Mouse (Mus musculus) adrenal gland (tissue): Measurements from ENCODE around the gene Arl4c.

Experiments used
- intact Hi-C: fragments of 180-260 bp; cut with DNase I; formaldehyde crosslinking; loops from one replicate; pipeline ENCODE4 v1.15.1; 2025

Gene Arl4c

GRCm38 (mm10) chr1:88705050-88705449, 3.0 kb upstream of the Arl4c start:
- intact Hi-C loops: loop anchor here (1.0 to 5.0 kb wide), 4 partner anchors 143 to 348 kb away; no protein-coding TSS in a partner anchor

- intact Hi-C loops: no loop called here
Observed at GRCm38 (mm10) chr1:88700961-88701861, 810 bp downstream of the Arl4c start.

GRCm38 (mm10) chr1:88699856-88700791, 1.9 kb downstream of the Arl4c start:
- intact Hi-C loops: no loop called here

GRCm38 (mm10) chr1:88699401-88699800, 2.6 kb downstream of the Arl4c start:
- intact Hi-C loops: no loop called here

- intact Hi-C loops: no loop called here
Observed at GRCm38 (mm10) chr1:88698926-88699325, 3.1 kb downstream of the Arl4c start.

- intact Hi-C loops: no loop called here
Observed at GRCm38 (mm10) chr1:88698131-88698530, 3.9 kb downstream of the Arl4c start.

GRCm38 (mm10) chr1:88696408-88696807, 5.6 kb downstream of the Arl4c start:
- intact Hi-C loops: no loop called here

GRCm38 (mm10) chr1:88694353-88694752, 7.7 kb downstream of the Arl4c start:
- intact Hi-C loops: no loop called here

GRCm38 (mm10) chr1:88692293-88692827, 9.7 kb downstream of the Arl4c start:
- intact Hi-C loops: no loop called here

- intact Hi-C loops: no loop called here
Observed at GRCm38 (mm10) chr1:88690601-88691000, 11.4 kb downstream of the Arl4c start.

GRCm38 (mm10) chr1:88684765-88685164, 17.3 kb downstream of the Arl4c start:
- intact Hi-C loops: no loop called here

GRCm38 (mm10) chr1:88681596-88681995, 20.4 kb downstream of the Arl4c start:
- intact Hi-C loops: no loop called here

- intact Hi-C loops: no loop called here
Observed at GRCm38 (mm10) chr1:88680804-88681203, 21.2 kb downstream of the Arl4c start.

- intact Hi-C loops: no loop called here
Observed at GRCm38 (mm10) chr1:88678231-88678739, 23.7 kb downstream of the Arl4c start.

GRCm38 (mm10) chr1:88670807-88671206, 31.2 kb downstream of the Arl4c start:
- intact Hi-C loops: no loop called here

GRCm38 (mm10) chr1:88668846-88669810, 32.9 kb downstream of the Arl4c start:
- intact Hi-C loops: no loop called here

GRCm38 (mm10) chr1:88668353-88668752, 33.7 kb downstream of the Arl4c start:
- intact Hi-C loops: no loop called here

GRCm38 (mm10) chr1:88664623-88665022, 37.4 kb downstream of the Arl4c start:
- intact Hi-C loops: no loop called here

GRCm38 (mm10) chr1:88662736-88663135, 39.3 kb downstream of the Arl4c start:
- intact Hi-C loops: no loop called here

GRCm38 (mm10) chr1:88661209-88661608, 40.8 kb downstream of the Arl4c start:
- intact Hi-C loops: no loop called here
